Mouse (Mus musculus) cerebellum, postnatal 25 days (tissue): ENCODE results near the gene Rrp36.
A peak's percentile ranks its signal among the peaks of the same experiment; 100 is the strongest.

Experiments used
- DNase-seq, 2 experiments: peaks; one replicate each; pipeline ENCODE4 v3.0.0; 2021; ENCODE audit warnings: mixed read lengths in 2 of 2

Rrp36 gene

GRCm38 (mm10) chr17:46682654-46683389 lies 8.7 kb upstream of the Rrp36 start:
- DNase-seq, result peak in 1 of 2 experiments; percentile 24

GRCm38 (mm10) chr17:46681466-46682118 lies 7.4 kb upstream of the Rrp36 start:
- DNase-seq, result peak in 1 of 2 experiments; percentile 27

GRCm38 (mm10) chr17:46680760-46681373 lies 6.7 kb upstream of the Rrp36 start, which contains the start of gene Klhdc3:
Gene Klhdc3 (minus strand): TSS chr17:46680914.
- peak; percentile 96 to 99 for DNase-seq

- DNase-seq, result peak in 1 of 2 experiments; percentile 72
Observed at GRCm38 (mm10) chr17:46679843-46680759, 5.9 kb upstream of the Rrp36 start.

- no peak for DNase-seq
Observed at GRCm38 (mm10) chr17:46678911-46679310, 4.8 kb upstream of the Rrp36 start.

GRCm38 (mm10) chr17:46678416-46678815 lies 4.3 kb upstream of the Rrp36 start, which contains the start of gene Mea1:
Gene Mea1 (plus strand): TSS chr17:46678793.
- DNase-seq, result peak in 1 of 2 experiments; percentile 37

GRCm38 (mm10) chr17:46674530-46675283 lies 555 bp upstream of the Rrp36 start:
- DNase-seq, result no peak

- no peak for DNase-seq
Observed at GRCm38 (mm10) chr17:46669911-46670310, 4.2 kb downstream of the Rrp36 start.

- DNase-seq, result peak in 1 of 2 experiments; percentile 25
Observed at GRCm38 (mm10) chr17:46667712-46668111, 6.4 kb downstream of the Rrp36 start.

GRCm38 (mm10) chr17:46662730-46663129 lies 11.4 kb downstream of the Rrp36 start:
- peak; percentile 77 to 82 for DNase-seq

GRCm38 (mm10) chr17:46661981-46662380 lies 12.2 kb downstream of the Rrp36 start:
- peak; percentile 77 to 80 for DNase-seq

- peak; percentile 85 to 86 for DNase-seq
Observed at GRCm38 (mm10) chr17:46661351-46661750, 12.8 kb downstream of the Rrp36 start.

GRCm38 (mm10) chr17:46656054-46656453 lies 18.1 kb downstream of the Rrp36 start:
- DNase-seq, result no peak

- DNase-seq, result peak in 1 of 2 experiments; percentile 22
Observed at GRCm38 (mm10) chr17:46651755-46652547, 22.2 kb downstream of the Rrp36 start.

- DNase-seq, result peak in 1 of 2 experiments; percentile 26
Observed at GRCm38 (mm10) chr17:46651292-46651691, 22.9 kb downstream of the Rrp36 start.

- peak; percentile 91 to 94 for DNase-seq
Observed at GRCm38 (mm10) chr17:46650232-46651031, 23.7 kb downstream of the Rrp36 start, which contains the start of gene Cul7. Gene Cul7 (plus strand): TSS chr17:46650337.

- peak; percentile 47 to 48 for DNase-seq
Observed at GRCm38 (mm10) chr17:46649811-46650210, 24.3 kb downstream of the Rrp36 start.

- no peak for DNase-seq
Observed at GRCm38 (mm10) chr17:46648436-46648835, 25.7 kb downstream of the Rrp36 start.

GRCm38 (mm10) chr17:46647279-46647678 lies 26.9 kb downstream of the Rrp36 start:
- peak in 1 of 2 experiments; percentile 28 for DNase-seq

- no peak for DNase-seq
Observed at GRCm38 (mm10) chr17:46646322-46646662, 27.9 kb downstream of the Rrp36 start.
